Mouse (Mus musculus) liver, postnatal 0 days (tissue): ENCODE measurements around the gene Errfi1. TPM values are rescaled to one million over a fixed set of nuclear protein-coding genes. Genes with fewer than 3 reads are reported as not detected.

ENCODE experiments used
- ATAC-seq: fragments of 200-750 bp; cut with Nextera tagmentation; 2 replicates; pipeline ENCODE4 v1.8.0; 2017; ENCODE audit warnings: mild to moderate bottlenecking, moderate library complexity
- DNase-seq: peaks from one replicate; pipeline ENCODE4 v3.0.0-alpha.2; 2016
- H3K27ac ChIP-seq: fragments of 300-500 bp; sonication (generic); 2 replicates; pipeline ENCODE4 v1.5.1; 2014; ENCODE audit warnings: antibody characterized with exemption, moderate library complexity, mild to moderate bottlenecking, low read depth
- H3K27me3 ChIP-seq: fragments of 300-500 bp; sonication (generic); 2 replicates; pipeline ENCODE4 v1.6.1; 2014; ENCODE audit warnings: low read length, control low read depth, mixed read lengths; ENCODE audit not compliant: insufficient read depth
- H3K36me3 ChIP-seq: fragments of 300-500 bp; sonication (generic); replicated peaks from 2 replicates; pipeline ENCODE4 v1.6.1; 2014; ENCODE audit warnings: mild to moderate bottlenecking, control low read depth, low read length, moderate library complexity, mixed read lengths; ENCODE audit not compliant: insufficient read depth
- H3K4me1 ChIP-seq: fragments of 300-500 bp; sonication (generic); 2 replicates; pipeline ENCODE4 v1.6.1; 2014; ENCODE audit warnings: antibody characterized with exemption, mild to moderate bottlenecking, control low read depth; ENCODE audit not compliant: insufficient read depth
- H3K4me2 ChIP-seq: fragments of 300-500 bp; sonication (generic); 2 replicates; pipeline ENCODE4 v1.6.1; 2014; ENCODE audit warnings: low read depth, mild to moderate bottlenecking, low read length, moderate library complexity, mixed read lengths
- H3K4me3 ChIP-seq: fragments of 300-500 bp; sonication (generic); 2 replicates; pipeline ENCODE4 v1.5.1; 2014; ENCODE audit warnings: low read depth, low read length
- H3K9ac ChIP-seq: fragments of 300-500 bp; sonication (generic); replicated peaks from 2 replicates; pipeline ENCODE4 v1.6.1; 2014; ENCODE audit warnings: mild to moderate bottlenecking, moderate library complexity
- H3K9me3 ChIP-seq: fragments of 300-500 bp; sonication (generic); 2 replicates; pipeline ENCODE4 v1.6.1; 2016; ENCODE audit warnings: mild to moderate bottlenecking, control low read depth, low read length, mixed read lengths
- CTCF ChIP-seq: sonication (generic); IDR thresholded peaks from 2 replicates; pipeline ENCODE4 v1.5.1; 2016; ENCODE audit warnings: antibody characterized with exemption, low read depth
- EP300 ChIP-seq: IDR thresholded peaks from 2 replicates; pipeline ENCODE4 v1.6.1; 2016; ENCODE audit warnings: antibody characterized with exemption, low read depth, mild to moderate bottlenecking
- WGBS: fragments of 180-500 bp; shearing (Covaris S2); extraction: QIAGEN DNeasy Blood & Tissue Kit; methylation state at CpG from one replicate; pipeline ENCODE4 v1.1.7; 2014; ENCODE audit not compliant: insufficient replicate concordance; 5-methylcytosine and 5-hydroxymethylcytosine counted together
- polyA plus RNA-seq: library from polyadenylated mRNA; unstranded; fragments of >200 nt; fragmentation: Nextera tagmentation; extraction: Ambion mirVana; gene quantifications from 2 replicates; pipeline ENCODE4 v1.2.1, GENCODE M21; 2015

Errfi1 gene
- polyA plus RNA-seq, 1 experiment from 2014 or later = 141 TPM

DNA sequence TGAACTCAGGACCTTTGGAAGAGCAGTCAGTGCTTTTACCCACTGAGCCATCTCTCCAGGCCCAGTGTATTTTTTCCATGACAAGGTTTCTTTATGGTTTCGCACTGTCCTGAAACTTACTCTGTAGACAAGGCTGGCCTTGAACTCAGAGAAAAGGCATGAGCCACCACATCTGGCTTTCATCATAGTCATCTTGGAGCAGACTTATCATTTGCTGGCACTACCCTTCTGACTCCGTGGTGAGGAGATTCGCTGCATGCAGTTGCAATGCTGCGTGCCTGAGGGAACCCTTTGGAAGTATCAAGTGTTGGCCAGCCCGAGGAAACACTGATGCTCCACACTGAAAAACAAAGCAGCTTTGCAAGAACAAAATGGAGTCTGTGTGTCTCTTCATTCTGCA is 11.7 kb upstream of the Errfi1 start:
- H3K27ac ChIP-seq = no peak overlapping the region
- no peaks in the 10 kb centered on the region for H3K36me3 ChIP-seq
- WGBS = 82% methylated on average over 5 of the region's 5 CpGs
- peaks cover 3% of the 10 kb centered on the region; the same call in 1 of the 2 replicates for H3K4me1 ChIP-seq
- ATAC-seq = no peak
- no peak for DNase-seq
- H3K9ac ChIP-seq = no peak overlapping the region
- H3K9me3 ChIP-seq = no peaks in the 10 kb centered on the region
- H3K4me2 ChIP-seq = no peak overlapping the region
- no peaks in the 10 kb centered on the region for H3K27me3 ChIP-seq
- no peak for TF ChIP-seq CTCF
- TF ChIP-seq EP300 = no peak
- no peak overlapping the region for H3K4me3 ChIP-seq

DNA sequence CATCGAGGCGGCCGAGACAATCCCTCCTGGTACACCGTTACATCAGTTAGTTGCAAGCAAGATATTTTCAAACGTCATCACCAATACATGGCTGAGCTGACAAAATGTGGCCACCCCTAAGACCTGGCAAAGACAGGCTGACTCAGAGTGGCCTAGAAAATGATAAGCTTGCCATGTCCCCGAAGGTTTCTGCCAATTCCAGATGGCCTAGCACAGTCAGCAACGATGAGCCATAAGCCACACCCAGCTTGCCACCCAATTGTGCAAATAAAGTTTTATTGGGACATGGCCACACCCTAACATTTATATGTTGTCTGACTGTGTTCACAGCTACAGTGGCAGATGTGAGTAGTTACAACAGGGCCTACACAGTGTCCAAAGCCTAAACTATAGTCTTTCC is 10.5 kb upstream of the Errfi1 start:
- Histone ChIP-seq H3K4me3 (no peak overlapping the region), H3K4me1 (no peaks in the 10 kb centered on the region), H3K27ac (no peak overlapping the region), H3K27me3 (no peaks in the 10 kb centered on the region), H3K9ac (no peak overlapping the region), H3K9me3 (no peaks in the 10 kb centered on the region), H3K4me2 (no peak overlapping the region), H3K36me3 (no peaks in the 10 kb centered on the region)
- TF ChIP-seq CTCF = no peak
- TF ChIP-seq EP300 = no peak
- 67% methylated on average over 7 of the region's 7 CpGs for WGBS
- DNase-seq (no peak), ATAC-seq (no peak)

DNA sequence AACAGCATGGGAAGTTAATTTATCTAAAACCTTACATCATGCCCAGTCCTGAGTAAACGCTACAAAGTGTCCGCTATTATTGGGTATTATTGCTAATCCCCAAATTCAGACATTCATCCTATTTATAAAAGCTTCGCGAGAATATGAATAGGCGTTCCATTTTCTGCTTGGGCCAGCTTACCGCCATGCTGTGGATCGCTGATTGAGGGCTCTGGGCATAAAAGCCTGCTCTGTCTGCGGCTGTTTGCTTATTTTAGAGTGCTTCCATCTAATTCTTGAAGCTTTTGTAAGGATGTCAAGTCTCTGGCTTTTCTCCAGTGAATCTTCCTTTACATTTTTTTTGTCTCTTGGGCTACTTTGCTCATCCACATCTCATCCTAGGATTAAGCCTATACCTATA is 7.4 kb upstream of the Errfi1 start:
- WGBS = 83% methylated on average over 8 of the region's 8 CpGs
- no peak overlapping the region for H3K4me2 ChIP-seq
- no peaks in the 10 kb centered on the region for H3K27me3 ChIP-seq
- H3K27ac ChIP-seq = no peak overlapping the region
- TF ChIP-seq CTCF = no peak
- TF ChIP-seq EP300 = no peak
- no peaks in the 10 kb centered on the region for H3K36me3 ChIP-seq
- DNase-seq (no peak), ATAC-seq (no peak)
- no peaks in the 10 kb centered on the region for H3K4me1 ChIP-seq
- no peak overlapping the region for H3K9ac ChIP-seq
- no peaks in the 10 kb centered on the region for H3K9me3 ChIP-seq
- no peak overlapping the region for H3K4me3 ChIP-seq

GRCm38 (mm10) chr4:150849964-150850363 is 3.8 kb upstream of the Errfi1 start:
- DNase-seq = no peak
- WGBS = 59% methylated on average over 10 of the region's 10 CpGs
- Histone ChIP-seq H3K27ac (no peak overlapping the region), H3K4me1 (peaks cover 10% of the 10 kb centered on the region), H3K4me3 (no peak overlapping the region), H3K36me3 (no peaks in the 10 kb centered on the region), H3K9ac (no peak overlapping the region), H3K27me3 (peaks cover 5% of the 10 kb centered on the region; the same call in 1 of the 2 replicates), H3K9me3 (no peaks in the 10 kb centered on the region), H3K4me2 (no peak overlapping the region)
- no peak for ATAC-seq
- TF ChIP-seq EP300 (no peak), CTCF (peak; percentile 54)

DNA sequence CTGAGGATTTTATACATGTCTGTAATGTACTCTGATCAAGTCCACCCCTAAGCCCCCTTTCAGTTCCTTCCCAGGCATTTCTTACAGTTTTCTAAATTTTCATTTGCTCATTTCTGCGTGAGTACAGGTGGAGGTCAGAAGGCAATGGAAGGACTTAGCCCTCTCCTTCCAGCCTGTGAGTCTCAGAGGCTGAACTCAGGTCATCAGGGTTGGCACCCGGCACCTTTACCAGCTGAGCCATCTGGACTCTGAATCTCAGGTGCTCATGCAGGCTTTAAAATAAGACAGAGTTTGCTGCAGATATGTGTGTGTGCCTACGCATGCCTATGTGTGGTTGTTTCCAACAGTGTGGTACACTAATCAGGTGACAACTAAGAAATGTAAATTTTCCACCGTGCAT is 2.8 kb upstream of the Errfi1 start:
- Histone ChIP-seq H3K9me3 (no peaks in the 10 kb centered on the region), H3K4me2 (no peak overlapping the region), H3K4me1 (peaks cover 10% of the 10 kb centered on the region), H3K9ac (no peak overlapping the region), H3K27me3 (peaks cover 5% of the 10 kb centered on the region; the same call in 1 of the 2 replicates), H3K36me3 (no peaks in the 10 kb centered on the region), H3K4me3 (no peak overlapping the region), H3K27ac (peak overlapping the region; percentile 95)
- WGBS = 69% methylated on average over 4 of the region's 4 CpGs
- DNase-seq = no peak
- TF ChIP-seq CTCF (no peak), EP300 (no peak)
- no peak for ATAC-seq

GRCm38 (mm10) chr4:150852045-150852444 is 1.7 kb upstream of the Errfi1 start:
- no peaks in the 10 kb centered on the region for H3K9me3 ChIP-seq
- no peak overlapping the region for H3K4me2 ChIP-seq
- DNase-seq (no peak), ATAC-seq (no peak)
- H3K27ac ChIP-seq = peak overlapping the region; percentile 95
- TF ChIP-seq CTCF (no peak), EP300 (peak; percentile 40; the same call in 1 of the 2 replicates)
- H3K4me1 ChIP-seq = peaks cover 10% of the 10 kb centered on the region
- H3K4me3 ChIP-seq = no peak overlapping the region
- 52% methylated on average over 8 of the region's 8 CpGs for WGBS
- H3K36me3 ChIP-seq = no peaks in the 10 kb centered on the region
- H3K9ac ChIP-seq = no peak overlapping the region
- peaks cover 5% of the 10 kb centered on the region; the same call in 1 of the 2 replicates for H3K27me3 ChIP-seq

DNA sequence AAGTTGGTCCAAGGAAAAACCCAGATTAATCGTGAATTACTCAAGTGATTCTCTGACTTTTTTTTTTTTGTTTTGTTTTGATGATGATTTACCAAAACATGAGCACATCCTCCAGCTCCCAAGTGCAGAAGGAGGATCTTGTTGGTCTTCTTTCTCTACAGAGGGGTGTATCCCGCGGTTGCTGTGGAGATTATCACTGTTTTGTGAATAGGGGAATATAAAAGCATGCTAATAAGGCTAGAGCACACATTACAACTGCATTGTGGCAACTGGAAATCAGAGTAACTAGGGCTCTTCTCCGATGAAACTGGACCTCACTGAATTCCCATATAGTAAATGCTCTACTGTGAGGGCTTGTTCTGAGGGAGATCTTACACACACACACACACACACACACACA is 1.2 kb upstream of the Errfi1 start:
- H3K4me2 ChIP-seq = no peak overlapping the region
- 58% methylated on average over 4 of the region's 4 CpGs for WGBS
- TF ChIP-seq EP300 (no peak), CTCF (no peak)
- DNase-seq = no peak
- H3K9ac ChIP-seq = no peak overlapping the region
- ATAC-seq = no peak
- no peak overlapping the region for H3K4me3 ChIP-seq
- H3K9me3 ChIP-seq = no peaks in the 10 kb centered on the region
- no peaks in the 10 kb centered on the region for H3K36me3 ChIP-seq
- H3K27me3 ChIP-seq = peaks cover 5% of the 10 kb centered on the region; the same call in 1 of the 2 replicates
- peak overlapping the region; percentile 95 for H3K27ac ChIP-seq
- H3K4me1 ChIP-seq = peaks cover 10% of the 10 kb centered on the region
